Mouse (Mus musculus) skeletal muscle tissue, adult 2 months (tissue): ENCODE results near the gene Tll2.

ENCODE experiments used
- DNase-seq: peaks from one replicate; pipeline ENCODE4 v3.0.0-alpha.2; 2012; ENCODE audit warnings: low read depth, low spot score

Tll2 gene

DNA sequence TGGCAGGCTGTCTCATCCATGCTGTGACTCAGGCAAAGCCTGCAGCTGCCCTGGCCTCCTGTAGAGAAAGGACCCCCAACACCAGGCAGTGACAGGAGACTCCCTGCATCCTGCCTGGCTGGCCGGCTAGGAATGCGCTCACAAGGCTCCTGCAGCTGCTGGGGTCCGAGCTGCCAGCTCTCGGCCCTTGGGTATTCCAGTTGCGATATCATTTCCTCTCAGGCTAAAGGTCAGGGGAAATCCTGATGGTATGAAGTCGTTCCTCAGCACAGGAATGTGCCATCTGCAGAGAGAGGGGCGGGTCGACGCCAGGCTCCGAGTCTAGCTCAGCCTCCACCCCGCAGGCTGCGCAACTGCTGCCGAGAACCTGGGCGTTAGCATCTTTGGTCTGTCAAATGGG is 46.2 kb downstream of the Tll2 start:
- DNase-seq, result peak; percentile 50

DNA sequence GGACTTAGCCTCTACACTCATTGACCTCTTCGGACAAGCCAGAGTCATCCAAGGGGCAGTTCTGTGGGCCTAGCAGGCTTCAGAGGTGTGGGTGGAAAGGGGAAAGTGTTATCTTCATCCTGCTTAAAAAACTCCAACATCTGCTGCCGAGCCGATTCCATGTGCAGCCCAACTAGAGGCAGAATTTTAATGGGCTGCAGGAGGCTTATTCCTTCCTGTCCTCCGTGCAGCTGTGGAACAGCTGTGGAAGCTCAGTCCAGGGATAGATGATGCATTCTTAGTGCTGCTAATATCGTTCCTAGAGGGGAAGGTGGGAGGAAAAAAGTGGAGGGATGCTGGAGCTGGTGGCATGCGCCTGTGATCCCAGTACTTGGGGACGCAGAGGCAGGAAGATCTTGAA is 52.0 kb downstream of the Tll2 start:
- DNase-seq, result peak; percentile 36

DNA sequence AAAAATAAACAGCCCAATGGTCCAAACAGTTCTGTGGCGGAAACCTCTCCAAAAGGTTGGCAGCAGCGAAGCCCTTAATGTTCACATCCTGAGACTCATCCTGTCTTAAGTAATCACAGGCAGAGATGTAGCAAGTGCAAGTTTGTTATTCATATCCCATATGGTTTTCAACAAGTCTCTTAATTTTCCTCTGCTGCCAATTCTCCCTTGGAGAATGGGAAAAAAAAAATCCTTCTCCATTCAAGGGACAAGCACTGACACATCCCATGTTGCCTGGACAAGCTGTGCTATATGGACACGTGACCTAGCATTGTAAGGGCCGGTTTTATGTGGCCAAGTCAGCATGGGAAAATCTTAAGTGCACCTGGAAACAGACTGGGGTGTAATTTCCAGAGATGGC is 54.2 kb downstream of the Tll2 start:
- peak; percentile 54 for DNase-seq

DNA sequence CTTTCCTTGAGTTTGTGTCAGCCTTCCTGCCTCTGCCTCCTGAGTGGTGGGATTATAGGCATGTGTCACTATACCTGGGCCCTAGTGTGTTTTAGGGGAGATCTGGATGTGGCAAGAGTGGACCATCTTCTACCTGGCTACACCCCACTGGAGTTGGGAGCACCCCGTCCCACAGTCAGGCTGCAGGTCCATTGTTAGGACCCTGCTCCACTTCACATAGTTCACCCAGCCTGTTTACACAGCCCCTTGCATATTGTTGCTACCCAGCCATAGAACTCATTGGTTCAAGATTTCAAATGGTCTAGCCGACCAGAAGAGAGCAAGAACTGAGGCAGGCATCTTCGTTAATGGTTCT is 54.6 kb downstream of the Tll2 start:
- no peak for DNase-seq

DNA sequence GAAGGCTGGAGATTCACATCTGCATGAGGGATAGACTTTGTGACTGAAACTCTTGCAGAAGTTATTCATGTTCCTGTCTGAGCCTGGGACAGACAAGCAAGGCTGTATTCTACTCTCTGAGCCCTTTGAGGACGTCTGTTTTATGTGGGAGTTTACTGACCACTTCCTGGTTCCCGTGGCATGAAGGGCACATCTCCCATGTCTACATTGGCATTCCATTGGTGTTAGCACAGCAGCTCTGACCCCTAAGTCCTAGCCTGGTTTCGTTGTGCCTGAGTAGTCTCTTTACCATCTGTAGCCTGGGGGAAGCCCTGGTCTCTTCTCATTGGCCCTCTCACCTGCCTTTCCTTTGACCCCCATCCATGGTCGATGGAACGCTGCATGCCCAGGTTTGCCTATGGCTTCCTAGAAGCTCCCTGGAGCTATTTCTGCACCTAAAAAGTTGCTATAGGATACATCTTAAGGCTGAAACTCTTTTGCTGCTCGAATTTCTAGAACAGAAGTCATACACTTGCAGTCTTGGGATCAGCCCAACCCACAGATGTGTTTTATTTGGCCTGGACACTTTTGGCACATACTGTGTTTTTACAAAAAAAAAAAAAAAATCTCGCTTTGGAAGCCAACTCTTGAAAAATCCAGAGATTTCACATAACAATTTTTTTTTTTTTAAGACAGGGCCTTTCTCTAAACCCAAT is 55.2 kb downstream of the Tll2 start:
- peak; percentile 41 for DNase-seq

DNA sequence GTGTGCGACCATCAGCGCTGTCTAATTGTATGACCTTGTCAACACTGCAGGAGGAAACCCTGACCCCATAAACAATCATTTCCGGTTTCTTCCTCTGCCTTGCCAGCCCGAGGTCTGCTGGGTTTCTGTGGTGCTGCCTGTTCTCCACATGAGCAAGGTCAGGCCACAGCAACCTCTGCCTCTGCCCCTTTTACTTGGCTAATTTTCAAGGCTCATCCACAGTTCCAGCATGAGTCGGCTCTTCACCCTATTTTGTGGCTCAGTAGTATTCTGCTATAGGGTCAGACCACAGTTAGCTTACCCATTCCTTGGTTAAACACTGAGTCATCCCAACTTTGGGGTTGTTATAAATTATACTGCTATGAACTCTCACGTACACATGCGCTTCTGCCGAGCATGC is 65.7 kb downstream of the Tll2 start:
- no peak for DNase-seq

DNA sequence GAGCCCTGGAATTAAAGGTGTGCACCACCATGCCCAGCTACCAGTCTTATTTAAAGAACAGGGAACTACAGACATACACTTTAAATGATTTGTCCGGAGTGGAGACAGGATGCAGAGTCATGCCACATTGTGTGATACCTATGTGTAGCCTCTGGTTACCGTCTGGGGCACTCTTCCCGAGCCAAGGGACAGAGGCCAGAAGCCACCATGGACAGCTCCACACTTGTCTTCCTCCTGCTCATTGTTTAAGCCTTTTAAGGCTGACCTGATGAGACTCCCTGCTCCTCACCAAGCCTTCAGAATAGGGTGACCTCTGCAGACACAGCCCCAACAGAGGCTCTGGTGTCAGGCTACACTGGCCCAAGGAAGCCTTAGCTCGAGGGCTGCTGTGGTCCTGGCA is 67.0 kb downstream of the Tll2 start:
- DNase-seq, result no peak

DNA sequence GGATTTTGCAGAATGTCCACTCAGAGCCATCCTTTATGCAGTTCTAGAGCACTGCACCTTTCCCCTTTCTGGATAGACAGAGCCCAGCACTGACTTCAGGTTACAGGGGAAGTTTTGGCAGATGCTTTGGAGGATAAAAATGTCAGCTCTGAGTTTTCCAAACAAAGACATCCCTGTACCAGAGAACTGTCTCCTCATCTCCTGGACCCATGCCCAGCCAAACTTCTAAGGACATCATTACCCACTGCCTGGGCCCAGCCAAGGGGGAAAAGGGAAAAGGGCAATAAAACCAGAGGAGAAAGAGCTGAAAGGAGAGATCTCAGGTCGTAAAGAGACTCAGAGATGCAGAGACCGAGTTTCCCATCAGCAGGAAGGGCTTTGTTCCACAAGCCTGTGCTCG is 83.6 kb downstream of the Tll2 start:
- DNase-seq, result no peak

DNA sequence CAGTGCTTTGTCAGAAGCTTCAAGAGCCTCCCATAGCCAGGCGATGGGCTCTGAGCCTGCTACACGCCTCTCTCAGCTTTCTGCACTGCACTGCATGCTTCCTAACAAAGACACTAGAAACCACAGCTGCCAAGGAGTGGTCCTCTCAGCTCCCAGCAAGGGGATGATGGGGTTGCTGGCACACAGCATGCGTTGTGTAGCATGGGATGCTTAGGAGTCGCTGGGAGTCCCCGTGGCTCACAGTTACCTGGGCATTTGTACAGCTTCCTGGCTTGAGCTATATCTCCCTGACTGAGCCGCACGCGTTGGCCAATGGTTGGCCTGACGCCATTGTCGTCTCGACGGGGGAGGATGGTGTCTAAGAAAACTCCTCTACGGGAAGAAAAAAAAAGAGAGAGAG is 86.7 kb downstream of the Tll2 start:
- DNase-seq, result no peak

DNA sequence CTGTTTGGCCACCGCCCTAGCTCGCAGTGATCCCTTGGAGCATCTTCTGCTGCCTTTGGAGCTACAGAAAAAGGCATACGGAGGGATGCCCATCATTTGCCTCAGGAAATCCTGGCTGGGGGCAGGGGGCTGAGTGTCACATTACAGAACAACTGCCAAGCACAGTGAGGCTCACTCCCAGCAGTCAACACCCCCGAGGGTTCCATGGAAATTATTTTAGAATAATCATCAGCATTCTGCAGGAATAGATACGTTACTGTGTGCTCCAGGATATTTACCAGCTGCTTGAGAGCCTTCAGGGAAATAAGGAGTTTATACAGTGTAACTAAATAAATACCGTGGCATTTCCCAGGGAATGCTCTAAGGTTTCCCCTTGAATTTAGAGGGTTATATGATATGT is 88.3 kb downstream of the Tll2 start:
- DNase-seq, result no peak

DNA sequence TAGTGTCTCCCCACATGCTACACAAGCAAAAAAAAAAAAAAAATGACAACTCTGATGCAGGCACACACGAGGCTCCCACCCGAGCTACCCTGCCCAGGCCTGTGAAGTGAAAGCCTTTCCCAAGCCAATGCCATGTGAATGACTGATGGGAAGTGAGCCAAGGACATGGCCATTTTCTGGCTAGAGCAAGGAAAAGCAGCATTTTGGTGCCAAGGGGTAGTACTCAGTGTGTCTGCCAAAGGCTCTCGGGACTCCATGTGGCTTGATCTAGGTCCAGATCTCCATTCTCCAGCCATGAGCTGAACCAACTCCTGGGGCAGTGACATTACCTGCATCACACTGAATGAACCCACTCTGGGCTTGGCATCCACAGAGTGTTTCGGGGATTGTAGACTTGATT is 89.3 kb downstream of the Tll2 start:
- DNase-seq, result peak; percentile 7

DNA sequence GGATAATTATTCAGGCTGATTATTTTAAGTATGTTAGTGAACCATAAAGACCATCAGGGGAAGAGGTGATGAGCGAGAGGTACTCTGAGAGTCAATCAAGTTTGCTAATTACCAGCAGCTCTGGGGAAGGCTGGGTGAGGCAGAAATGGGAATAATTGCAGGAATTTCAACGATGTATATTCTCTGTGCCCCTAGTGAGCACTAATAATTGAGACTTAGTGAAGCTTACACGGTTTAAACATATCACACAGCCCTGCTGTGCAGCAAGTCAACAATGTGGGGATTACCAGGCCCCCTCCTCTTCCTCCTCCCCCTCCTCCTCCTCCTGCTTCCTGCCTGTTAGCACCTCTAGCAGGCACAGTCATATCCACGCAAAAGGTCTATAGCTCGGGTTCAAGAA is 92.0 kb downstream of the Tll2 start:
- no peak for DNase-seq

DNA sequence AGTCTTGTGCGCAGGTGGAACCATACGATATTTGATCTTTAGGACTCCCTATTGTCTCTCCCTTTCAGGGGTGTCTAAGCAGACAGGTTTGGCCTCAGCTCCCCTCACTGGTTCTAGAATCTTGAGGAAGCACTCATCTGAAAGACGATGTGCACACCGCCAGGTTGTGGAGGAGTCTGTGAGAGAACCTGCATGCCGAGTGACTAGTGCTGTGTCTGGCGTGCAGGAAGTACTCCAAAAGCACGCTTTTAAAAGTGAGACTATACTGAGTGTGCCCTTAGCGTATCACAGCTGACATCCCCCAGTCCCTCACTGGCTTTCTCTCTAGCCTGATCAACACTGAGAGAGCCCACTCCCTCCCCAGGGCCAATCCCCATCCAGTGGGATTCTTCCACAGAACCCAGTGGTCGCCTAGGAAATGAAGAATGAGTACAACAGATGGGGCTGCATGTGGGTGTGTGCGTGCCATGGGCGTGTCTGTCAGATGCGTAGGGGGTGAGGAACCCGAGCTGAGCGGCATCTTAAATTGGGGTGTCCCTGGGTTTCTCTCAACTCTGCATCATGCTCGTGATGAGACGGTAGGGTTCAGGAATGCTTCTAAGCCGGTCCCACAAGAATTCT is 92.6 kb downstream of the Tll2 start:
- DNase-seq, result no peak

DNA sequence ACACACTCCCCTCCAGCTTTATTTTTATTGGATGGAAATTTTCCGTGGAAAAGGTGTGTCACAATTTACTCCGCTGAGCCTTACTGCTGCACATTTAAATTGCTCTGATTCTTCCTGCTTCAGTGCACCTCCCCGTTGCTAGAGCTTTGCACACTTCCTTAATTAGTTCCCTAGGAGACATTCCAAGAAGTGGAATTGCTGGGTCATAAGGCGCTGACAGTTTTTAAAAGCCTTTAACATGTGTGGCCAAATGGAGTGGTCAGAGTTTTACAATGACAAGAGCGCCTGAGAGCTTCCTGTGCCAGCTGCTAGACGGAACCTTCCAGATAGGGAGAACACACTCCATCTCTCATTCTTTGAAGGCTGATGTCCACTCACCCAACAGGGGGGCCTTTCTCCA is 94.0 kb downstream of the Tll2 start:
- DNase-seq, result no peak

DNA sequence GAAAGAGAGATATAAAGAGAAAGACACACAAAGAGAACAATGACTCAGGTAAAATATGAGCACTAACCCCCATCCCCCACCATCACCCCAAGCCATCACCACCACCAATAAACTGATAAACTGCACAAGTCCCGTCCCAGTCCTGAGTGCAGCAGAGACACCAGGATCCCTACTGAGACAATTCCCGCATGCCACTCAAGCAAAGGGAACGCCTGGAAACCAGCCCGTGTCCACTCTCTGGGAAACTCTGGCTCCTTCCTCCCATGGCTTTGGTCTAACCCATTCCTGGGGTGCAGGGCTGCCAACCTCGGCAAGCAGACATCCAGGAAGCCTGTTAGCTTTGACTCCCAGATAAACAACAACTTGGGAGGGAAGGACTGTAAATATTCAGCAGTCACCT is 96.6 kb downstream of the Tll2 start:
- no peak for DNase-seq

DNA sequence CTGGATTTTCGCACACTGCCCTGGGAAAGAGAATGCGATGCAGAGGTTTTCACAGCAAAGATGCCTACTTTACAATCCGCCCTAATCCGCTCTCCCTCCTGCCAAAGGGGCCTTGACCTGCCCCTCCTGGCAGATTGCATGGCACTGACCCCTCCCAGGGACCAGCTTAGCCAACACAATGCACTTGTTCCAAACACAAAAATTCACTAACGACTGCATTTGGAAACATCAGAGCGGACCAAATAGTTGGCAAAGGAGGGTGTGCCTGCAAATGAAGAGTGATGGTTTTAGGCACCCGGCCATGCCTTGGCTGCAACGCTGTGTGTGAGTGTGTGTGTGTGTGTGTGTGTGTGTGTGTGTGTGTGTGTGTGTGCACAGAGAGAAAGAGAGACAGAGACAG is 97.1 kb downstream of the Tll2 start:
- no peak for DNase-seq

DNA sequence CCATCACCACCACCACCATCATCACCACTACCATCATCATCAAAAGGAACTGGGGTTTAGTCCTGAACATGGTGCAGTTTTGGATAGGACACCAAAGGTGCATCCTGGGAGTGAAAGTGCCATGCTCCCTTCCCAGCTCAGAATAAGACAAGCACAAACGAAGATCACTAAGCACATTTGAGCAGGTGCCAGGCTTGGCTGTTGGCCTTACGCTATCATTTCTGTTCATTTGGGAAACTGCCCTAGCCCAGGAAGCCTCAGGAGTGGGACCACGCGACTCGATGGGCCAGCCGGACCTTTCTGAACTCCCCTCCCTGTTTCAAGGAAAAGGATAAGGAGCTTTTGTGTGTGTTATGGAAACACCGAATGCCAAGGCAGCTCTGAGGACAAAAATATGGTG is 98.0 kb downstream of the Tll2 start:
- DNase-seq, result no peak

DNA sequence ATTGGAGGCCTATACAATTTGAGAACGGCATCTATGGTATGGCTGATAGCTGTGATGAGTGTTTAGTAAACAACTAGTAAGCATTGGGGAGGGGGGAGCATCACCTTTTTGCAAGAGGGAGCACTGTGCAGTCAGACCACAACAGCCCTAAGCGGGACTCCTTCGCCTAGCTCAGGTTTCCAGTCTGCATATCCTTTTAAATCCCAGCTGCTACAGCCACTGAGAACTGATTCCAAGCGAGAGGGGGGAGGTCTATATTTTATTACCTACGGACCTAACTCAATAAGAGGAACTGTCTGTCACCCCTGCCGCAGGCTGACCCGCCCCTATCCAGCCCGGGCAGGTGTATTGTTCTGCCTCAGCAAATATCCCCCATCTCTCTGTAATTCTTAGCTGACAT is 99.1 kb downstream of the Tll2 start:
- no peak for DNase-seq

DNA sequence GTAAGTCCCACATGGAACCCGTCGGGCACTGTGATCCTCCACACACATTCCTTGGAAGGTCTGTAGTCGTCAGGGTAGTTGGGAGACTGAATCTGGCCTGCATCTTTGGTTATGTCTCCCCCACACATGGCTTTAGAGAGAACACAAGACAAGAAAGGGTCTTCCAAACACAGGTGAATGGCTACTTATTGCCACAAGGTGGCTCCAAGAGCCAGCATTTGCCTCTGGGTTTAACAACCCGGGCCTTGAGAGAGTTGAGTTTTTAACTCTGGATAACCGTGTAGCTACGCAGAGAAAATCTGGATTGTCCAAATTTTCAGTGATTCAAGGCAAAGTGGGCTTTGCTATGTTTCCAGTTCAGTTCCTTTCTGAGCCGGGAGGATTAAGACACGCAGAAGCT is 101.7 kb downstream of the Tll2 start:
- peak; percentile 17 for DNase-seq

DNA sequence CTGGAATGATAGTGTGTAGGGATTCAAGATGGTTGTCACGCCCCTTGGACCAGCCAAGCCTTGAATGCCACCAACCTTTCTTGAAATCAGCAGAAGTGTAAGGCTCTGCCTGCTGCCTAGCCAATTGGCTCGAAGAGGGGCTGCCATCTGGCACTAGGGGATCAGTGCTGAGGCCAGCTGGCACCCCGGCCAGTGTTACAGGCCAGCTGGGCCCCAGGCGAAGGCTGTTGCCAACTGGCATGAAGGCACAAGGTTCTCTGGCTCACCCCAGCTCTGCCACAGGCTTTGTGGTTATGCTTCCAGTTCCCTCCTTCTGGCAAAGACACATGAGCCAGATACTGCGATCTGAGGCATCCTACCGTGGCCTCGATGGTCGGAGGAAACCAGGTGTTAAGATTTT is 105.2 kb downstream of the Tll2 start:
- DNase-seq, result peak; percentile 69

DNA sequence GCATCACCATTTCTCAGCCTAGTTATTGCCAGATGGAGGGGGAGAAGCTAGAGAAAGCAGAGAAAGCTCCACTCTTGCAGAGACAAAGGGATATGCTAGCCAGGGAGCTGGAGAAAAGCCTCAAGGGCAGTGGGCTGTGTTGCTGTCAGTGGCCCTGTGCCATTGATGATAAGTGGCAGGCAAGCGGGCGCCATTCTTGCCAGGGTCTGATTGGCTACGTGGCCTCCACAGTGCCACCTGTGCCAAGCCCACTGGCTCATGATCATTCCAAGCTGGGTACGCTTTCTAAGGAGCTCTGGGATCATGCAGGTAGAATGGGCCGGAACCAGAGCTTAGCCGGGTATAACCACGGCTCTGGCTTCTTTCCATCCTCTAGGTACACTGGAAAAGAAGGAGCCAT is 105.8 kb downstream of the Tll2 start:
- DNase-seq, result no peak

DNA sequence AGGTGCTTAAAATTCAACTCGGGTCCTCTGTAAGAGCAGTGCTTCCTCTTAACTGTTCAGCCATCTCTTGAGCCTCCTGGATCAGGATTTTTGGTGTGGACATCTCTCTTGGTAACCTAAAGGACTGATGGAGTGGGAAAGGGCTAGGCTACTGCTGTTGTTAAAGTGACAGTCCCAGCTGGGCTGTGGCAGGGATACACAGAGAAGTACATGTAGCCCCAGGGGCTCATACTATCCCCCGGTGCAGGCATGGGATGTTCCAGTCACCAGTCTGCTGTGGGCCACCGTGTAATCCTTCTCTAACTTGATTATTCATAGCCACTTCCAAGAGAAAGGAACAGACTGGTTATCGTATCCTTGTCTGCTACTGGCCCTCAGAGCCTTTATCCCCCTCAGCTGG is 109.6 kb downstream of the Tll2 start:
- DNase-seq, result no peak

DNA sequence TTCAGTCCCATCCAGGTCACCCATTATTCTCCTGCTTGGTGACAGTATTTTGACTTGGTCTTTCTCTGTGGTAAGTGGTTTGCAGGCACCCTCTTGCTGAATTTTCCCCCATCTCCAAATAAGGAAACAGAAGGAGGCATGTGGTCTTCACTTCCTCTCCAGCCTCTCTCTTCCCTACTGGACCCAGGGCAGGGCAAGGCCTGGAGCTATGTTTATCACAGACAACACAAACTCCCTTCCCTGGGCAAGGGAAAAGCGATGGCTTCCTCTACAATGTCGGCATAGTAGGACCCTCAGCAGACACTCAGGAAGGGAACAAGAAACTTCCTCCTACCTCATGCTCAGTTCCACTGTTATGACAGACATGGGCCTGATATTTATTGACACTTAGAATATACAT is 114.7 kb downstream of the Tll2 start:
- DNase-seq, result no peak

DNA sequence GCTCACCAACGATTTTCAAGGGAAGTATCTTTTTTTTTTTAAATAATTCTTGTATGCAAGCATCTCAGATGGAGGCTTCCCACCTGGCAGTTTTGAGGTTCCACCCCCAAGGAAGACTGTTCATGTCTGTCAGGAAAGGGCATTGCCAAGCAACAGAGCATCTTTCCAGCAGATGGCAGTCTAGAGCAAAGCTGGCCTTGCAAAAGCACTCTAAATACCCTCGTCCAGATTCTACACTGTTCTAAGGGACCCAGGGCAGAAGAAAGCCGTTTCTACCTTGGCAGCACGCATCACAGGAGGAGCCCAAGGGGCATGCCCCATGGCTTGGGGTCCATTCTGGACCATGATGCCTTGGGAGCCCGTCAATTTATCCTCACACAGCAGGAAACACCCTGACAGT is 116.8 kb downstream of the Tll2 start:
- DNase-seq, result peak; percentile 18
